Mouse (Mus musculus) fibroblast of lung, adult 2 months (primary cell): ENCODE measurements around the gene Gal.

Experiments used
- DNase-seq: peaks from one replicate; pipeline ENCODE4 v3.0.0-alpha.2; 2011; ENCODE audit warnings: low read depth

Gal gene

DNA sequence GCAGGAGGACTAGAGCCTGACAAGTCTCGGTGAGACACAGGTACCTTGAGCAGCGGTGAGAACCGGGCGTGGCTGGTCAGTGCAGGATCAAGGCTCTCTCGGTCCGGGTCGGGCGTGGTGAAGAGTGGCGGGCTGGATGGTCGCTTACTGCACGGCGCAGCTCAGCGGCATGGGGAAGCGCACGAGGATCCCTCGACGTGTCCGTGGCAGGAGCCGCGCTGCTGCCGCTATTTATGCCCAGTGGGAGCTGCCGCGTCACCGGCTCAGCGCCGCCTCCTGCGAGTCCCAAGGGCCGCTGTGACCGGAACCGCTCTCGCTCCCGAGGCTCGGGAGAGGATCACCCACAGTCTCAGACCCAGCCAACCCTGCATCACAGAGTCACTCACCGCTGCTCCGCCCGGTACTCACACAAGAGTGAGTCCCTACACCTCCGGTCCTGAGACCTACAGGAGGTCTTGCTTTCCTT, at the start of gene Gal:
Gal (minus strand) TSS at position 277 of the 466 bp plus-strand sequence.
- DNase-seq = no peak

DNA sequence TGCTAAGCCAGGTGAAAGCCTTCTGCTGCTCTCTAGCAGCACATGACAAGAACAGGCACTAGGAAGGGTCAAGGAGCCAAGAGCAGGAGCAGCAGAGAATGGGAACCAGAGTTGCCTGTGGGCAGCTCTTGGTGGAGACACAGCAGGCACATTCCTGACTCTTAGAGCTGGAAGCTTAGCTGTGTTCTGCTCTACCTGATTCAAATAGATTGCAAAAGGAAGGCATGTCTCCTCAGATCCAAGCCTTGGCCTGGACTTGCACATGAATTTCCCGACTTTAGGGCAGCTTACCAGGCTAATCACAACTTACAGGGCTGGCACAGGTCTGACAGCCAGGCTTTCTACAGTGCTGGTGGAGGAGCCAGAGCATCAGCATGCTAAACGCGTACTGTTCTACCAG, 45.6 kb upstream of the Gal start:
- DNase-seq = no peak

DNA sequence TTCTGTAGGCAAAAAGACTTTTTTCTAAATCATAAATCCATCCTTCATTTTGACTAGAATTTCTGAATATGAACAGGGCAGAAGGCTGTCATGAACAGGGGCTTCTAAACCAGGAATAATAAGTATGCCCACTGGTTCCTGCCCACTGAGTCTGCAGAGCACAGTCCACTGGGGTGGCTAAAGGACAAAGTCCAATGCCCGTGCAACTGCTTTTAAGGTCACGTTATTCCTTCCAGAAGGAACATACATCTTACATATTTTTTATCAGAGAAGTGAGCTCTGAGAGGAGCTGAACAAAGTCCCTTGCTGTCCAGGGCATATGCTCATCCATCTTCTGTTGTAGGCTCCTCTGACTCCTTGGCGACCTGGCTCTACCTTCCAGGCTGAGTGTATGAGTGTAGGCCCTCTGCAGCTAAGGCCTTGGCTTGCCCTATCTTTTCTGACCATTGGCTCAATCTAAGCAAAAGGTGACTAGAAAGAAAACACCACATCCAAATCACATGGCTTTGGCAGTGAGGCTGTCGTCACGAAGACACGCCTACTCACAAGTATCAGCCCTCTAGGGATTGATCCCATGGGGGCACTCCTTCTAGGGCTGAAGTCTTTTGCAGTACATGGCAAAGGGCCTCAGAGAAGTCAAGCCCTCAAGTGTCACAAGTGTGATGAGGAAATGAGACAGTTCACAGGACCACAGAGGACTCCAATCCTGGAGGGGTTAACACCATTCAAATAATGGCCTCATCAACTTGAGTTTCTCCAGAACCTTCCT, 44.2 kb upstream of the Gal start:
- no peak for DNase-seq

DNA sequence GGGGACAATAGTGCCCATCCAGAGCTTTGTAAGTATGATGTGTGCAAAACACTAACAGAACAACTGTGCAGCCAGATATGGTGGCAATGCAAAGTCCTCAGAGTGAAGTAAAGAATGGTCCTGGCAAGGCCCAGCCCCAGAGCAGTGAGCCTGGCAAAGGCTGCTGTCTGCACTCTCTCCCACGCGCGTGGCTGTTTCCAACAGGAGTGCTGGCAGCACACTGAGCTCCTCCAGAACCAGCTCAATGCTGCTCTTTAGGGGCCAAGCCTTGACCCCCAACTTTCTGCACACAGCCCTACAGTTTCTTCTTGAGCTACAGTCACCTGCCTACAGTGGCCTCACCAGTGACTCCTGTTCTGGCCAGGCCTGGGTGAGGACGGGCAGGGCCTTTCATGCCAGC, 43.4 kb upstream of the Gal start:
- DNase-seq = no peak

DNA sequence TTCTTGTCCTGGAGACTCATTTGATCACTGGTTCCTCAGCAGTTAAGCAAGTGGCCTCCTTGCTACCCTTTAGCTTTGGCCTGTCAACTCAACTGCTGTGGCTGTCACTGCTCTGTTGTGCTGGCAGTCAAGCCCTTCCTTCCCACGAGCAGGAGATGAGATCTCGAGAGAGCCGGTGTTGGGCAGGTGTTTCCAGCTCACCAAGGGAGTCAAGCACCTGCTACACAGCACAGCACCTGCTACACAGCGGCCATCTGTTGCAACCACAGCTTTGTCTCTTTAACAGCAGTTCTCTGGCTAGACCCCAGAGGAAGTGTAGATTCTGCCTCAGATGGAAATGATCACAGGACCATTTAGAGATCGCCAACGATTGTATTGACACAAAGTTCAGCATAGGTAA, 37.3 kb upstream of the Gal start:
- no peak for DNase-seq

DNA sequence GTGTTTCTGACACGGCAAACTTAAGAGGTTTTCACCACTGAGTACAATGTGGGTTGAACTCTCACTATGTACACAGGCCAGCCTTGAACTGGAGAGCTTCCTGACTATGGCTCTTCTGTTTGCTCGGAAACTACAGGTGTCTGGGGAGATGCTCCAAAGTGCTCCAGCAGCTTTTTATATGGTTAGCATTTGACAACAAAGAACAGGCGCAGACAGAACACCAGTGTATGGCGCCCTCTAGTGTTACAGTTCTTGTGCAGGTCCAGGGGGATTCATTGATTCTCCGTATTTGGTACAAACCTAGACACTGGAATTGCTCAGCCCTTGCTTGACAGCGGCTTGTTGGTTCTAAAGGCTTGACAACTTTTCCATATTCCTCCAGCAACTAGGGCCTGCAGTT, 36.8 kb upstream of the Gal start:
- peak; percentile 25 for DNase-seq

DNA sequence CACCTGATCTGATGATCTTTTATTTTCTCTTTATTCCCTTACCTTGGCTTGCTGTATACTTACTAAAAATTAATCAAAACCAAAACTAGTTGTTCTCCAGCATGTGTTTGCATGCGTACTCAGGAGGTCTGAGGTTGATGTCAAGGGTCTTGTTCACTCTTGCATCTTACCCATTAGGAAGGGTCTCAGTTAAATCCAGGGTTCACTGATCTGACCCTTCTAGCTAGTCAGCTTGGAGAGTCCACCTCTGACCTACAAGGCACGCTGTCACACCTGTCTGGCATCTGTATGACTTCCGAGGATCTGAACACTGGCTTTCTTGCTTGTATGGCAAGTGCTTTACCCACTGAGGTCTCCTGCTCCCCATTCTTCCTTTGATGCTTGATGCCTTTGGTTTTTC, 36.4 kb upstream of the Gal start:
- no peak for DNase-seq

DNA sequence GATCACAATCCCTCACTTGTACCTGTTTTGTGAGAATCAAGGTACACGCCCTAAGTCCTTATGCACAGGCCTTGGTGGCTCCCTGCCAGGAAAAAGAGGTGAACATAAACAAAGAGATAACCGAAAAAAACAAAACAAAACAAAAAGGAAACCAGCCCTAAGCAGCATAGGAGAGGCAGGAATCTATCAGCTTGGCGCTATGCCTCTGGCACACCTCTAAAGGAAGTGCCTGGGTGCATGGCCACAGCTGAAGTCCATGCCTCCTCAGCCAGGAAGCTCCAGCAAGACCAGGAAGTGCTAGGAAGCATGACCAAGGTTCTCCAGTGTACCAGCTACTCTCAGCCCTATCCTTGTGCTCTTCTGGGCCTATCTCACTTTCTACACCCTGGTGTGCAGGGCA, 34.9 kb upstream of the Gal start:
- no peak for DNase-seq

DNA sequence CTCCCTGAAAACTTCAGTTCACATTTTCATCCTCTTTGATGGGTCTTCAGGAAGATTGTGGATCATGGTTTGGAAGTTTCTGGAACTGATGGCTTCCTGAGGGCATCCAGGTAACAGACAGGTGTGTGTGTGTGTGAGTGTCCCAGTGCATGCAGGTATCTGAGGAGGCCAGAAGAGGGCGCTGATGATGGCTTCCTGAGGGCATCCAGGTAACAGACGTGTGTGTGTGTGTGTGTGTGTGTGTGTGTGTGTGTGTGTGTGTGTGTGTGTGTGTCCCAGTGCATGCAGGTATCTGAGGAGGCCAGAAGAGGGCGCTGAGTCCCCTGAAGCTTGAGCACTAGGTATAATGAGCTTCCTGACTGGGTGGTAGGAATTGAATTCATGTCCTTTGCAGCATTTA, 33.0 kb upstream of the Gal start:
- DNase-seq = no peak

DNA sequence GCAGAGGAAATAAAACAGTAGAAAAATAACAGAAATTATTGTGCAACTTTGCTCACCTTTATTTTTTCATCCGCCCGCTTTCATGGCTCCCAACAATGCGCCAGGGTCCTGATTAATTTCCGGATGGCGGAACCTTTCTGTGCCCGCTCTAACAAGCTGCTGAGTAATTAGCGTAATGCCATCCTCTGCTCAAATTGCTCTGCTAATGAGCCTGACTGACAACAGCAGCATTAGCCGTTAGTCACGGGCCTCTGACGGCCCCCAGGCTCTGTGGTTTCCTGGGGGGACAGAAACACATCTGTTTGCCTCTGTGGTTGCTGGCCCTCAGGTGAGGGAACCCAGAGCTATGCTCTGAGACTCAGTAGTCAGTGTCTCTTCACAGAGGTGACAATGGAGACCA, 26.7 kb upstream of the Gal start:
- no peak for DNase-seq

DNA sequence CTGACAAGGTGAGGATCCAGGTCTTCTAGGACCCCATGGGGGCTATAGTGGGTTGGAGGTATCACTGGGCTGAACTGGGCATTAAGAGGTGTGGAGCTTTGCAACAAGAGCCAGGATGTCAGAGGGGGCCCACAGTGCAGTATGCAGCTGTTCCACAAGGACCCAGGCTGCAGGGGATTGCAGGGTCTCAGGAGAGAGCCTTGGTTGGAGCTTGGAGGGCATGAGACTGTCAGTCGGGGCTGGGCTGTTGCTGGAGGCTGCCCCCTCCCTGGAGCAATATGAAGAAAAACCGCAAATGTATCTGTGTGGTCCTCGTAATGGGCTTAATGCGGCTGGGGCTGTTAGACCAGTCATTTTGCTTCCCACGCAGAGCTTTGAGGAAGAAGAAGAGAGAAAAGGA, 26.3 kb upstream of the Gal start:
- no peak for DNase-seq

DNA sequence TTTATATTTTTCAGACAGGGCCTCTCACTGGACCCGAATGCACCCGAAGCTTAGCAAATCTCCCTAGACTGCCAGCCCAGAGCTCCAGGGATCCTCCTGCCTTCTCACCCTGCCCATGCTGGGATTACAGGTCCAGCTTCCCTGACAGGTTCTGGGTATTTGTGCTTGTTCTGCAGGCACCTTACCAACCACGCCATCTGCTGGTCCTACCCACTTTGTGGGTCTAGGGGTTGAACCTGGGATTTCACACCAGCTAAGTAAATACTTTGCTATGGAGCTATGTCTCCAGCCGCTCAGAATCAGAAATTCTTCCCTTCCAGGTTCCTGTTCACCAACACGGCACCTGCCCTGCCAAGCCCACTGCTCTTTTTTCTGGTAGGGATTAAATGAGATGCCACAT, 23.6 kb upstream of the Gal start:
- peak; percentile 10 for DNase-seq

DNA sequence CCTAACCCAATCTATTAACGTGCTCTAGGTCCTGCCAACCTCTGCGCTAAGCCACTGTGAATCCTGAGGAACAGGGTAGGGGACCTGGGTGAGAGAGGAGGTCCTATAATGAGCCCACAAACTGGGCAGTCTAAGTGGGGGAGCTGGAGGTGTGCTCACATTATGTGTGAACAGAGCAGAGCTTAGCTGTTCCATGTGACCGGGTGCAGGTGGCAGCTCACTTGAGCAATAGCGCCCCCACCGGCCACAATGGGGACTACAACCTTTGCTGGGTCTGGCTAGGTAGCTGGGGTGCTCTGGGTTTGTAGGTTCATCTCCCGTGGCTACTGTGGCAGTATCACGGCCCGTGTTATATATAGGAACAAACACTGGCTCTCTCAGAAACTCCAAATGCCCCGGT, 22.5 kb upstream of the Gal start:
- DNase-seq = no peak

DNA sequence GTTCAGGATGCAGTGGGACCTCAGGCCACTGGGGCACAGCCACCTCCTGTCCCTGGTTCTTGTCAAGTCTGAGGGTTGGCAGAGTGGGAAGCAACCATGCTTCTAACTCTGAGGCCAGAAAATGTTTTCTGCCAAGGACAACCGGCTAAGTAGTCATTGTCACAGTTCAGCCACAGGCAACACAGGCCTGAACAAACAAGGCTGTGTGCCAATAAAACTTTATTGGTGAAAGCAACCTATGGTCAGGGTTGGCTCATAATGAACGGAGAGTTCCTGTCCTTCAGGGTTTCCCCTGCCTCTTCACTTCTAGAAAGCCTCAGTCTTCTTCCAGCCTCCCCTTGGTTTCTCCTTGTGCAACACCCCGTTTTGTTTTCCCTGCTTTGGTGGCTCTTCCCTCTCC, 21.5 kb upstream of the Gal start:
- no peak for DNase-seq

DNA sequence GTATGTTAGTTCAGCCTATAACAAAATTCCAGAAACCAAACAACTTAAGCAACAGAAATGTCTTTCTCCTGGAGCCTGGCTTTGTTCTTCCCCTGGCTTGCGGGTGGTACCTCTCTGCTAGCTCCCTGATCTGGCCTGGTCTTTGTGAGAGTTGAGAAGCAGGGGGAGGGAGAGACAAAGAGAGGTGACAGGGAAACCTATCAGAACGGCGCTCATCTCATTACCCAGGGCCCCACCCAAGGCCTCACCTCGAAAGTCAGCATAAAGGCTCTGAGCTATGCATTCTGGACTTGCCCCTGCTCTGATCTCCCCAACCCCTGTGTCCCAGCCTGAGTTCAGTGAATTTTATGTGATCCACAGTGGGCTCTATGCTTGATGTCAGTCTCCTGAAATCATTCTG, 20.3 kb upstream of the Gal start:
- no peak for DNase-seq

DNA sequence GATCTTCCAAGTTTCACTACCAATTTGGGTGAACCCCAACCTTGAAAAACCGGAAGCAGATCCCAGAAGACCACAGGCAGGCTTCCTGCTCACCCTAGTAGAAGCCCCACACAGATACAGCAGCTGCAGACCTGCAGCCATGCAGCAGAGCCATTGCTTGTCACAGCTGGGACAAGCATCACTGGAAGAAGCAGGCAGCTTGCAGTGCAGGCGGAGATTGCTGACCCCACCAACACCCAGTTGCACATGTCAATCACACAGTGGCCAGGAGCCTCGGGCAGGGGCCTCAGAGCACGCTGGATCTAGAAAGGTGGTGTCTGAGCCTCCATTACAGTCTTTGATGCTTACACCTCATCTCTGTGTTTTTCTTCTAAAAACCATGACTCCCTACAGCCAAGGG, 19.8 kb upstream of the Gal start:
- DNase-seq = no peak

DNA sequence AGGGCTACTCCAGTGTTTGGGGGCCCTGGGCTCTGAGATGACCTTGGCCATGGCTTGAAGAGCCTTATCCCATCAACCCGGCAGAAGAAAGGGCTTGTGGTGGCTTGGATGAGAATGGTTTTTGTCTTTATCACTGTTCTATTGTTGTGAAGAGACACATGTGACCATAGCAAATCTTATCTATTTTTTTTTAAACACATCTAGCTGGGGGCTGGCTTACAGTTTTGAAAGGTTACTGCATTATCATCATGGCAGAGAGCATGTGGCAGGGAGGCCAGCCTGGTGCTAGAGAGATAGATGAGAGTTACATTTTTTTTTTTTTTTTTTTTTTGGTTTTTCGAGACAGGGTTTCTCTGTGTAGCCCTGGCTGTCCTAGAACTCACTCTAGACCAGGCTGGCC, 17.6 kb upstream of the Gal start:
- no peak for DNase-seq

DNA sequence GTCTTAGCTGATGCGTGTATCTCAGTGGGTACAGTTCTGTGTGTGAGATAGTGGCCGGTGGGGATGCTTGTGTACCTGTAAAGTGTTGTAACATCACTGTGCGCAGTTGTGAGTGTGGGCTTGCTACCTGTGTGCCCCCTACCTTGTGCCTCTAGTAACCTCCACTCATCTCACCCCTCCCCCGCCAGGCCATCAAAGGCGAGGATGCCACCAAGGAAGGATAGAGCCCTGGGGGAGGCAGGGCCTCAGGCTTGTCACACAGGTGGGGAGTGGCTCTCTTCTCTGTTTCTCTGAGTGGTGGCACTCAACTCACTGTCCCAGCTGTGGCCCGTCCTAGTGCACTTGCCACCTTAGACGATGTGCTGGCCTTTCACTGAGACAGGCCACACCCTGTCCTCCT, 16.7 kb upstream of the Gal start:
- no peak for DNase-seq

DNA sequence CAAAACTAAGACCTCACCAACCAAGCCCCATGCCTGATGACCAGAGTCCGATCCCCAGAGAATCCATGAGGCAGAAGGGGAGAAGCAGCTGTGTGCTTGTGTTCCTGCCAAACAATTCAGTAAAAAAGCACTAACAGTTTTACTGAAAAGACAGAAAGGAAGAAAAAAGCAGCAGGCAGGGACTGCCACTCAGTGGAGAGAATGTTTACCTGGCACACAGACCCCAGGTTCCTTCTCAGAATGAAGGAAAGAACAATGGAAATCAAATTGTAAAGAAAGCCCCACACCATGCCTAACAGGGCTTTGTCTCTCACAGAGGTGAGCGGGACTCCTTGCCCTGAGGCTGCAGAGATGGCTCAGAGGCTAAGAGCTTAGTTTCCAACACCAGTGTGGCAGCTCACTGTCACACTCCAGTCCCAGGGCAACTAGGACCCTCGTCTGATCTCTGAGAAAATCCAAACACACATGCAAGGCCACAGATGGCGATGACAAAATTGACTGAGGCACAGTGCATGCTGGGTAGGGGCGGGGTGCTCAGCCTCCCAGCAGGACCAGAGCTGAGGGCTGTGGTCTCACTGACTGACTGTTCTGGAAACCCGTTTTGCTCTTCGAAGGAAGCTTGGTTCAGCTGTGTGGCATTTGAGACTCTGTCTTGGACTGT, 14.9 kb upstream of the Gal start:
- no peak for DNase-seq

DNA sequence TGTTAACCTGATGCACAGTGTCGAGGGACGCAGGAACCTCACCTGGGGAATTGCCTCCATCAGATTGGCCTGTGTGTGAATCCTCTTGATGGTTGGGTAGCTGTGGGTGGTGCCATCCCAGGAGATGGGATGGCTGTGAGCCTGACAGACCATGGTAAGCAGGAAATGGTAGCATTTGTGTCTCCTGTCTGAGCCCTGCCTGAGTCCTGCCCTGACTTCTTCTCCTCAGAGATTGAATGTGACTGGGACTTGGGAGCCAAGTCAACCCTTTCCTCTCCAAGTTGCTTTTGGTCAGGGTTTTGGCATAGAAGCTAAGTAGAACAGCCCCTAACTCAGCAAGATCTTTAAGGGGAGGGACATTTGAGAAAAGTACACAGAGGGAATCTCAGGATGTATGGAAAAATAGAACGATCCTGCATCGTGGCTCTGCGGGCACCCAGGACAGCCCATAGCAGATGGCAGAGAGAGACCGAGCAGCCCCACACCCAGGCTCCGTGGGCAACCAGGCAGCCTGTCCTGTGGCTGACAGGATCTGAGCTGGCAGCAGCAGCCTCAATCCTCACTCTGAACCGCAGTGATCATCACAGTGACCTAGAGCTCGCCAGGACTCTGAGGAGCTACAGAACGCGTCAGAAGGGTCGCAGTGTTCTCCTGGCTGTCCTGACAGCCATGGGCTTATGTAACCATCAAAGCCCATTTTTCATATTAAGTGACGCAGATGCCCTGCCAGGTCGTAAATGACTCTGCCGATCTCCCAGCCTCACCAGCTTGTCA, 13.9 kb upstream of the Gal start:
- no peak for DNase-seq

DNA sequence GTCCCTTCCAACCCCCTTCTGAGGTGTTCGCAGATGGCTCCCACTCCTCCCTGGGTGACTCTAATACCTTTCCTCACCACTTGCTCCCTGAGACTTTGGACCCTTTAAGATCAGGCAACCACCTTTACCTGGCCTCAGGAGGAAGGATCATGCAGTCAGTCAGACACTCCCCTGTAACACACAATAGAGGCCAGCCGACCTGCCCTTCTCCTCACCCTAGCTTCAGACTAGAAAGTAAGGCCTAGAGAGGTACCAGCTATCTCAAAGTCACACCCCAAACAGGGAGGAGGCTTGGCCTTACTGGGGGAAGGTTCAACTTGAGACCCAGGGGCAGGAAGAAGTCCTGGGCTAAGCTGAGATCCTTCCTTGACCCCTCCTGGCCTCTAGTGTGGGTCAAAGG, 9.9 kb upstream of the Gal start:
- DNase-seq = no peak

DNA sequence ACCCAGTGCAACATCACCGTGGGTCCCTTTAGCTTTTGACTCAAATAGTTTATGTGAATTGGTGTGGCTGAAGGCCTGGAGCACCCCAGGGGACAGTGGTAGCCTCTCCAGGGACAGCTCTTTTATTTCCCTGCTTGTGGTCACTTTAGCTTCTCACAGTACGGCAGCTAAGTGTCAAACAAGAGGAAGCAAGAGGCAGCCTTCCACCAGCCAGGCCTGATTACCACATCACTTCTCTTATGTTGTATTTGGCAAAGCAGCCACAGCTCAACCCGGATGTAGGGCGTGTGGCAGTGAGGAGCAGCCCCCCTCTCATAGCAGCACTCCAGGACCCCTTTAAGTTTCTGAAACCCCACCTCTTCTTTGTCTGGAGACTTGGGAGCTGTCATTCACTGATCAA, 8.6 kb upstream of the Gal start:
- DNase-seq = no peak

DNA sequence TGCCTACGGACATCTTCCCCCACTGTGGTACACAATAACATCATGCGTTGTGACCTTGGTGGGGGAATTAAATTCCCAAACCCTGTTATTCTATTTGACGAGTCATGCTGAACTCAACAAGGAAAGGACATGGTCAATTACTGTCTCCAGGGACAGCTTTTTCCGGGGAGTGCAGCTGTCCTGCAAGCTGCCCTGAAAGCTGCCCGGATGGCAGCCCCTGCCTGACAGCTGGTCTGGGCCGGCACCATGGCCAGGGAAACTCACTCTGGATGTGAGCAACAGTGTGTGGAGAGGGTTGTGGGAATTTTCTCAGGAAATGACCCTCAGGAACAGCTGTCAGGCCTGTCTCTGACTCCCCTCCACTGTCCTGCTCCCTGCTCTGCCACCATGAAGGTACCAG, 8.1 kb upstream of the Gal start:
- no peak for DNase-seq
